Mouse (Mus musculus): ENCODE results near the gene Snx30. TPM values are rescaled to one million over a fixed set of nuclear protein-coding genes. Genes with fewer than 3 reads are reported as not detected.

The Snx30 gene
- polyA plus RNA-seq, 2 experiments = 1.6 to 2.2 TPM

DNA sequence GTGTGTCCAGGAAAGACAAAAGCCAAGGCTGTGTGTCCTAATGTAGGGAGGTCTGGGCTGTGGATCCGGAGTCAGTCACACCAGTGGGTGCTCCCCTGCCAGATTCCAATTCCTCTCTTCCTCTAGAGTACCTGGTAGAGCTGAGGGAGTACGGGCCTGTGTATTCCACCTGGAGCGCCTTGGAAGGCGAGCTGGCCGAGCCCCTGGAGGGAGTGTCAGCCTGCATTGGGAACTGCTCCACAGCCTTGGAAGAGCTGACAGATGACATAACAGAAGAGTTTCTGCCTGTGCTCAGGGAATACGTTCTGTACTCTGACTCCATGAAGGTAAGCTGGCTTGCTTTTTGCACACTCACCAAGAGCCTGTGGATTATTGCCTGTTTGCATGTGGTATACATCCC lies 80.6 kb downstream of the Snx30 start:
- H3K27ac ChIP-seq = no peak overlapping the region
- no peak for TF ChIP-seq EP300 (IDR thresholded peaks at IDR 0.05; ENCODE audit: low read depth)
- TF ChIP-seq CTCF (IDR thresholded peaks at IDR 0.05; ENCODE audit: low read depth) = no peak
- H3K4me1 ChIP-seq (replicated peaks; ENCODE audit: control insufficient read depth in 2 of 2, insufficient read depth in 2 of 2, low read length in 1 of 2) = peaks cover 0 to 13% of the 10 kb centered on the region in 2 experiments; a peak in 3 of 4 replicates
- no peak overlapping the region for H3K9ac ChIP-seq (replicated peaks)
- DNase-seq (ENCODE audit: low read depth in 3 of 3, low spot score in 3 of 3) (no peak), ATAC-seq (ENCODE audit: insufficient read depth) (no peak)
- WGBS (ENCODE audit: insufficient replicate concordance) = 72% methylated on average over 6 of the region's 6 CpGs
- no peaks in the 10 kb centered on the region for H3K36me3 ChIP-seq (replicated peaks; ENCODE audit: control insufficient read depth, insufficient read depth, low read depth)
- no peak overlapping the region for H3K4me2 ChIP-seq (ENCODE audit: low read depth)
- H3K27me3 ChIP-seq (ENCODE audit: control insufficient read depth, insufficient read depth, low read length) = no peaks in the 10 kb centered on the region
- H3K4me3 ChIP-seq (ENCODE audit: insufficient read depth in 1 of 2, low read depth in 2 of 2, low read length in 2 of 2) = no peak overlapping the region
- H3K9me3 ChIP-seq (ENCODE audit: control insufficient read depth, low read length) = no peaks in the 10 kb centered on the region

DNA sequence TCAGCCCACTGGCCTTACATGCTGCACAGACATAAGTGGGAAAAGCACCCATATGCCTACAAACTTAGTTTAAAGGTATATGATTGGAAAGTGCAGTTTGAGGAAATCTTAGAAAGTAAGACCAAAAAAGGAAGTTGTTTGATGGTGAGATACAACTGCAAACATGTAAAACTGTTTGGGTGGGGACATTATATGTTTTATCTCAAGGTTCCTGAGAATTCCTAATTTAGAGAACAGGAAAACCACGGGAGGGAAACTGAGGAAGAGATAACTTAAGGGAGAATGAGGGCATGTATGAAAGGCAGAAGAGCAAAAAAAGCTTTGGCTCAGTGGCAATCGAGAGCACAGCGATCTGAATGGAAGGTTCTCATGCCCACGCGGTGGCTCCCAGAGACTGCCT lies 81.4 kb downstream of the Snx30 start:
- ATAC-seq (ENCODE audit: insufficient read depth) (no peak), DNase-seq (ENCODE audit: low read depth in 3 of 3, low spot score in 3 of 3) (no peak)
- H3K27me3 ChIP-seq (ENCODE audit: control insufficient read depth, insufficient read depth, low read length) = no peaks in the 10 kb centered on the region
- H3K4me1 ChIP-seq (replicated peaks; ENCODE audit: control insufficient read depth in 2 of 2, insufficient read depth in 2 of 2, low read length in 1 of 2) = peaks cover 0 to 13% of the 10 kb centered on the region in 2 experiments; a peak in 3 of 4 replicates
- no peak overlapping the region for H3K27ac ChIP-seq
- no peak overlapping the region for H3K4me3 ChIP-seq (ENCODE audit: insufficient read depth in 1 of 2, low read depth in 2 of 2, low read length in 2 of 2)
- no peaks in the 10 kb centered on the region for H3K9me3 ChIP-seq (ENCODE audit: control insufficient read depth, low read length)
- no peak overlapping the region for H3K4me2 ChIP-seq (ENCODE audit: low read depth)
- TF ChIP-seq CTCF (IDR thresholded peaks at IDR 0.05; ENCODE audit: low read depth) = no peak
- TF ChIP-seq EP300 (IDR thresholded peaks at IDR 0.05; ENCODE audit: low read depth) = no peak
- WGBS (ENCODE audit: insufficient replicate concordance) = 40% methylated on average over 5 of the region's 5 CpGs
- no peak overlapping the region for H3K9ac ChIP-seq (replicated peaks)
- no peaks in the 10 kb centered on the region for H3K36me3 ChIP-seq (replicated peaks; ENCODE audit: control insufficient read depth, insufficient read depth, low read depth)

DNA sequence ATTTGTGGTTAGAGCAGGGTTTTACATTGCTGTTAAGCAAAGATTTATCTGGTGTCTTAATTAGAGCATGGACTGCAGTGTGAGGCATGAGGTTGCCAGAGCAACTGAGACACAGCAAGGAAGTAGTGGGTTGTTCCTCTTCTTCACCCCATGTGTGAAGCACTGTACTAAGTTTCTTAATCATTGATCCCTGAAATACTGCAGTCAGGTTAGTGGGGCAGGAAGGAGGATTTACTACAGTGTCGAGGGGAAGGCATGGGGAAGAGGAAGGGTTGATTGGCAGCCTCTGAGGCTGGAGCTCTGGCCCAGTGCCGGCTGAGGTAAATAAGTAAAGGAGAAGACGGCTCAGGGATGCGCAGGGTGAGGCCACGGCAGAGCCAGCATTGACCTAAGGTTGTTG lies 82.4 kb downstream of the Snx30 start:
- ATAC-seq (ENCODE audit: insufficient read depth) = no peak
- no peak for TF ChIP-seq EP300 (IDR thresholded peaks at IDR 0.05; ENCODE audit: low read depth)
- TF ChIP-seq CTCF (IDR thresholded peaks at IDR 0.05; ENCODE audit: low read depth) = no peak
- Histone ChIP-seq H3K27me3 (ENCODE audit: control insufficient read depth, insufficient read depth, low read length) (no peaks in the 10 kb centered on the region), H3K4me3 (ENCODE audit: insufficient read depth in 1 of 2, low read depth in 2 of 2, low read length in 2 of 2) (no peak overlapping the region), H3K27ac (no peak overlapping the region), H3K36me3 (replicated peaks; ENCODE audit: control insufficient read depth, insufficient read depth, low read depth) (no peaks in the 10 kb centered on the region), H3K9me3 (ENCODE audit: control insufficient read depth, low read length) (no peaks in the 10 kb centered on the region), H3K4me1 (replicated peaks; ENCODE audit: control insufficient read depth in 2 of 2, insufficient read depth in 2 of 2, low read length in 1 of 2) (peaks cover 0 to 13% of the 10 kb centered on the region in 2 experiments; a peak in 3 of 4 replicates), H3K9ac (replicated peaks) (no peak overlapping the region), H3K4me2 (ENCODE audit: low read depth) (no peak overlapping the region)
- DNase-seq (ENCODE audit: low read depth in 3 of 3, low spot score in 3 of 3) = no peak
- 46% methylated on average over 5 of the region's 5 CpGs for WGBS (ENCODE audit: insufficient replicate concordance)

DNA sequence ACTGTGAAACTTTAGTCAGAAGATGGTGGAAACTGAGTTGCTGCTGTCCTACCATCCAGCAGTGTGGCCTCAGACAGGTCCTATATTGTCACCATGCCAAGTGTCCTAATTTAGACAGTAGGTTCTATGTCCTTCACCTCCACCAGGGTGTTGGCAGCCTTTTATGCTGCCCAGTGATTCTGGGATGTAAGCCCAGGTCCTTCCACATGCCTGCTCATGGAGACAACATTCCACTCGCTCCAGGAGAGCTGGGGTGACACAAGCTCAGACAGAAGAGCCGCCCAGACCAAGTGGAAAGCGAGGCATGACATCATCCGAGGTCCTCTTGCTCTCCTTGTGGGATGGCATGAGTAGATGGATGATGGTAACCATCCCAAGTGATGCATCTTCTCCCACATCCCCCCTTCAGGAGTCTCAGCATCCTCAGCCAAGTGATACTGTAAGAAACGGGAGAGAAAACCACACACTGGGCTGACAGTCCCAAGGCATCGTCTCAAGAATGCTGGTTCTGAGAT lies 84.5 kb downstream of the Snx30 start:
- Histone ChIP-seq H3K4me3 (ENCODE audit: insufficient read depth in 1 of 2, low read depth in 2 of 2, low read length in 2 of 2) (no peak overlapping the region), H3K4me2 (ENCODE audit: low read depth) (no peak overlapping the region), H3K4me1 (replicated peaks; ENCODE audit: control insufficient read depth in 2 of 2, insufficient read depth in 2 of 2, low read length in 1 of 2) (no peaks in the 10 kb centered on the region; a peak in 1 of 4 replicates), H3K9ac (replicated peaks) (no peak overlapping the region), H3K27me3 (ENCODE audit: control insufficient read depth, insufficient read depth, low read length) (no peaks in the 10 kb centered on the region), H3K27ac (no peak overlapping the region), H3K36me3 (replicated peaks; ENCODE audit: control insufficient read depth, insufficient read depth, low read depth) (no peaks in the 10 kb centered on the region), H3K9me3 (ENCODE audit: control insufficient read depth, low read length) (no peaks in the 10 kb centered on the region)
- TF ChIP-seq CTCF (IDR thresholded peaks at IDR 0.05; ENCODE audit: low read depth) (no peak), EP300 (IDR thresholded peaks at IDR 0.05; ENCODE audit: low read depth) (no peak)
- no peak for DNase-seq (ENCODE audit: low read depth in 3 of 3, low spot score in 3 of 3)
- no peak for ATAC-seq (ENCODE audit: insufficient read depth)
- WGBS (ENCODE audit: insufficient replicate concordance) = 68% methylated on average over 6 of the region's 6 CpGs

DNA sequence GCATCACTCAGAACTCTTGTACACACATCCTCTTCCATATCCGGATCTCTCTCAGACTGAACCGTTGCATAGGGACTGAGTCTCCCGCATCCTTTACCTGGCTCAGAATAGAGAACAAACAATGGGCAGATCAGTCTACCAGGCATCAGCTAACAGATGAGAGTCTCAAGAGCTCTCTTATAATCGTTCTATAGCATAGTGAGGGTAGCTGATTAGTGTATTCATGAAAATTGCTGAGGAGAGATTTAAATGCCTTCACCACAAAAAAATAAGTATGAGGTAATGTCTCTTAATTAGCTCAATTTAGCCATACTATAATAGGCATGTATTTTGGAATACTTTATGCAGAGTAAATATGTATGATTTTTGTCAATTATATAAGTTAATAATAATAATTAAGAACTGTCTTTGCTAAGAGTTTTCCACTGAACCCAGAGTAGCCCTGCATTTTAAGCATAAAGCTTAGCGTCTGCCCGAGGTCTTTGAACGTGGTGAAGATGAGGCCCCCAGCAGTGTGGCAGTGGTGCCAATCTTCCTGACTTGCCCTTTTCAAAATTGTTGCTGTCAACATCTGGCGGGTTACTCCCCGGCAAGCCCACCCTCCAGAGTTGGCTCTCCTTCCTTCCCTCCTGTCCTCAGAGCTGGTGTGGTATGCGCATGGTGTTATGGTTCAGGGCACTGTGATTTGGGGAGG lies 86.2 kb downstream of the Snx30 start:
- no peak overlapping the region for H3K27ac ChIP-seq
- H3K9me3 ChIP-seq (ENCODE audit: control insufficient read depth, low read length) = no peaks in the 10 kb centered on the region
- H3K4me3 ChIP-seq (ENCODE audit: insufficient read depth in 1 of 2, low read depth in 2 of 2, low read length in 2 of 2) = no peak overlapping the region
- DNase-seq (ENCODE audit: low read depth in 3 of 3, low spot score in 3 of 3) (no peak), ATAC-seq (ENCODE audit: insufficient read depth) (no peak)
- no peaks in the 10 kb centered on the region for H3K36me3 ChIP-seq (replicated peaks; ENCODE audit: control insufficient read depth, insufficient read depth, low read depth)
- TF ChIP-seq EP300 (IDR thresholded peaks at IDR 0.05; ENCODE audit: low read depth) = no peak
- no peak for TF ChIP-seq CTCF (IDR thresholded peaks at IDR 0.05; ENCODE audit: low read depth)
- WGBS (ENCODE audit: insufficient replicate concordance) = 76% methylated on average over 10 of the region's 10 CpGs
- no peaks in the 10 kb centered on the region for H3K27me3 ChIP-seq (ENCODE audit: control insufficient read depth, insufficient read depth, low read length)
- no peak overlapping the region for H3K9ac ChIP-seq (replicated peaks)
- no peak overlapping the region for H3K4me2 ChIP-seq (ENCODE audit: low read depth)
- no peaks in the 10 kb centered on the region; a peak in 1 of 4 replicates for H3K4me1 ChIP-seq (replicated peaks; ENCODE audit: control insufficient read depth in 2 of 2, insufficient read depth in 2 of 2, low read length in 1 of 2)

Data from liver, embryonic 14.5 days (tissue).